23 mouse cellular contexts compared by ENCODE assay signal in genomic region chr12:91305038-91305437, GRCm38 (mm10).
"Had no signal": no experiment of that assay in that cellular context is flagged by ENCODE, and none has a peak within 500 bp of the region (broad histone marks: within the 10 kb centered on the region; RNA-seq: fewer than 3 reads in every experiment).

No protein-coding gene starts in this region.

- ATAC-seq: intestine, embryonic 15.5 days; liver, embryonic 12.5 days; midbrain, embryonic 13.5 days; midbrain, embryonic 16.5 days had no signal

- H3K36me3 ChIP-seq: intestine, embryonic 15.5 days; kidney, embryonic 15.5 days; lung, embryonic 15.5 days; midbrain, embryonic 13.5 days; stomach, embryonic 15.5 days had no signal

- H3K4me1 ChIP-seq: intestine, embryonic 15.5 days; kidney, embryonic 15.5 days; liver, embryonic 15.5 days; lung, embryonic 15.5 days; midbrain, embryonic 13.5 days; stomach, embryonic 15.5 days had no signal

- H3K4me2 ChIP-seq: intestine, embryonic 15.5 days; kidney, embryonic 15.5 days; liver, embryonic 12.5 days; liver, embryonic 15.5 days; lung, embryonic 15.5 days; midbrain, embryonic 13.5 days; stomach, embryonic 15.5 days had no signal

- H3K9me3 ChIP-seq: intestine, embryonic 15.5 days; kidney, embryonic 15.5 days; liver, embryonic 12.5 days; liver, embryonic 15.5 days; lung, embryonic 15.5 days; midbrain, embryonic 13.5 days; stomach, embryonic 15.5 days had no signal

- H3K27me3 ChIP-seq: intestine, embryonic 15.5 days; kidney, embryonic 15.5 days; liver, embryonic 12.5 days; liver, embryonic 15.5 days; lung, embryonic 15.5 days; midbrain, embryonic 13.5 days; stomach, embryonic 15.5 days had no signal

- H3K27ac ChIP-seq: intestine, embryonic 15.5 days; kidney, embryonic 15.5 days; layer of hippocampus, adult 2 months; left cerebral cortex, adult 2 months; liver, embryonic 12.5 days; liver, embryonic 15.5 days; lung, embryonic 15.5 days; midbrain, embryonic 13.5 days; stomach, embryonic 15.5 days had no signal

- H3K9ac ChIP-seq: intestine, embryonic 15.5 days; kidney, embryonic 15.5 days; liver, embryonic 12.5 days; liver, embryonic 15.5 days; lung, embryonic 15.5 days; midbrain, embryonic 13.5 days; stomach, embryonic 15.5 days had no signal

- H3K4me3 ChIP-seq: intestine, embryonic 15.5 days; kidney, embryonic 15.5 days; layer of hippocampus, adult 2 months; left cerebral cortex, adult 2 months; liver, embryonic 12.5 days; liver, embryonic 15.5 days; lung, embryonic 15.5 days; midbrain, embryonic 13.5 days; stomach, embryonic 15.5 days had no signal

- DNase-seq: kidney, adult 11 months; kidney, adult 8-10 months; kidney, postnatal 25 days; layer of hippocampus, postnatal 36 days; left cerebral cortex, postnatal 4 days; liver; lung, adult 18-20 months; lung, postnatal 10 days; lung, postnatal 36 days; right cerebral cortex, adult 18-20 months; right cerebral cortex, postnatal 14 days; right cerebral cortex, postnatal 4 days; thymus, postnatal 25 days had no signal
